12 mouse cellular contexts compared by ENCODE assay signal in the genomic region with DNA sequence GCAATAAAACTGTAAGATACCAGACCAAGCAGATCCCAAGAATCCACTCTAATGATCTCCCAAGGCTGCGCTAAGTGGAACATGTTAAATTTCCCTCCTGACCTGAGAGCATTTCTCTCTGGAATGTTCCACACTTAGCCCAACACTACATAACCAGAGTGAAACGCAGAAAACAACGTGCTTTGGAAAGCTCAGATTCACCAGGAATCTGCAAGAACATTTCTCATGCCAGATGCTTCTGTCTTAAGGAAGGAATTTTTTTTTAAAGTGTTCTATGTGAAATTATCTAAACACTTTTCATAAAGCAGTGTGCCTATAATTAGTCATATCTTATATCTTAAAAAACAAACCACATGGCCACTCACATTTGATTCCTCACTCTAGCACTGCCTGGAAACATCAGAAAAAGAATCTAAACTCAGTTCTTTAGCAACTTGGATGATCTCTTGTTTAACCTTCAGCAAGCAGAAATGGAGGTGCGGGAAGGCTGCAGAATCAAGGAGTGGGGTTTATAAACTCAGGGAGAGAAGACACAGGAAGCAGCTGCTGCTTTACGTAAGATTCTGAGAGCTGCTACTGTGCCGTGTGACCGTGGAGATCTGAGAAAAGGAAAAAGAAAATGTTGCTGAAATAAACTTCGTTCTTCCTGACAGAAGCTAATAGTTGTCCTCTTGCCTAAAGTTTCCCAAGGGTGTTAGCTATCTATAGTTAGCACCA. TPM values are rescaled to one million over a fixed set of nuclear protein-coding genes. Genes with fewer than 3 reads are reported as not detected.
DNase-seq lines count a peak whose midpoint lies in the region; ATAC-seq and TF ChIP-seq lines count a peak whose summit lies in the region.
"Had no signal": no experiment of that assay in that cellular context is flagged by ENCODE, and none has a peak within 500 bp of the region (broad histone marks: within the 10 kb centered on the region; RNA-seq: fewer than 3 reads in every experiment).

No protein-coding gene starts in this region.

- TF ChIP-seq CTCF in forebrain, postnatal 0 days (IDR thresholded peaks at IDR 0.05; ENCODE audit: low read depth) = no peak

- H3K4me1 ChIP-seq in forebrain, postnatal 0 days (ENCODE audit: insufficient read depth) = no peaks in the 10 kb centered on the region
- peaks cover 10% of the 10 kb centered on the region for H3K4me1 ChIP-seq in forebrain, embryonic 13.5 days
- H3K4me1 ChIP-seq in kidney, embryonic 16.5 days (ENCODE audit: insufficient read depth, low read length) = peaks cover 7% of the 10 kb centered on the region; the same call in 1 of the 2 replicates
- peaks cover 5% of the 10 kb centered on the region; the same call in 1 of the 2 replicates for H3K4me1 ChIP-seq in stomach, embryonic 15.5 days

- DNase-seq in forebrain, postnatal 0 days = no peak
- DNase-seq in kidney, postnatal 36 days = no peak
- DNase-seq in right cerebral cortex, adult 18-20 months = peak; percentile 78
- no peak for DNase-seq in right cerebral cortex, postnatal 4 days
- DNase-seq in gastrocnemius, adult 18-20 months (ENCODE audit: low spot score) = no peak
- DNase-seq: cerebellum, postnatal 36 days; kidney, adult 18-20 months had no signal

- 81% methylated on average over 8 of the region's 8 CpGs for WGBS in forebrain, postnatal 0 days
- 90% methylated on average over 8 of the region's 8 CpGs for WGBS in forebrain, embryonic 13.5 days
- WGBS in kidney, embryonic 16.5 days = 65% methylated on average over 8 of the region's 8 CpGs
- 49% methylated on average over 8 of the region's 8 CpGs for WGBS in stomach, embryonic 15.5 days

- no peak overlapping the region for H3K4me2 ChIP-seq in forebrain, postnatal 0 days (ENCODE audit: low read depth)
- no peak overlapping the region for H3K4me2 ChIP-seq in forebrain, embryonic 13.5 days
- H3K4me2 ChIP-seq in kidney, embryonic 16.5 days (replicated peaks; ENCODE audit: low read depth, low read length) = no peak overlapping the region
- no peak overlapping the region for H3K4me2 ChIP-seq in stomach, embryonic 15.5 days
- H3K4me2 ChIP-seq: limb, embryonic 12.5 days had no signal

- H3K4me3 ChIP-seq in forebrain, postnatal 0 days (ENCODE audit: low read depth, low read length) = no peak overlapping the region
- H3K4me3 ChIP-seq in forebrain, embryonic 13.5 days = no peak overlapping the region
- H3K4me3 ChIP-seq in kidney, embryonic 16.5 days (ENCODE audit: low read length) = no peak overlapping the region
- no peak overlapping the region for H3K4me3 ChIP-seq in stomach, embryonic 15.5 days (replicated peaks)
- H3K4me3 ChIP-seq: limb, embryonic 12.5 days; myocyte had no signal

- no peaks in the 10 kb centered on the region for H3K36me3 ChIP-seq in forebrain, postnatal 0 days (ENCODE audit: insufficient read depth)
- H3K36me3 ChIP-seq in forebrain, embryonic 13.5 days (ENCODE audit: poor library complexity, severe bottlenecking) = no peaks in the 10 kb centered on the region
- no peaks in the 10 kb centered on the region for H3K36me3 ChIP-seq in kidney, embryonic 16.5 days (ENCODE audit: insufficient read depth, low read length)
- H3K36me3 ChIP-seq in stomach, embryonic 15.5 days = no peaks in the 10 kb centered on the region
- H3K36me3 ChIP-seq: limb, embryonic 12.5 days had no signal

- ATAC-seq in forebrain, postnatal 0 days = no peak
- ATAC-seq in forebrain, embryonic 13.5 days = no peak
- no peak for ATAC-seq in kidney, embryonic 16.5 days (ENCODE audit: low FRiP score, low TSS enrichment)
- no peak for ATAC-seq in stomach, embryonic 15.5 days (ENCODE audit: insufficient read depth, low FRiP score, low read depth)

- no peak overlapping the region for H3K9ac ChIP-seq in forebrain, postnatal 0 days
- no peak overlapping the region for H3K9ac ChIP-seq in forebrain, embryonic 13.5 days
- H3K9ac ChIP-seq in kidney, embryonic 16.5 days (replicated peaks; ENCODE audit: low read length) = no peak overlapping the region
- H3K9ac ChIP-seq in stomach, embryonic 15.5 days = no peak overlapping the region
- H3K9ac ChIP-seq: limb, embryonic 12.5 days had no signal

- H3K9me3 ChIP-seq in forebrain, postnatal 0 days (ENCODE audit: low read length) = no peaks in the 10 kb centered on the region
- no peaks in the 10 kb centered on the region for H3K9me3 ChIP-seq in forebrain, embryonic 13.5 days (replicated peaks)
- H3K9me3 ChIP-seq in kidney, embryonic 16.5 days (ENCODE audit: low read length) = 0 out of 2 replicates have a peak, but pooled peaks cover 4% of the 10 kb centered on the region
- no peaks in the 10 kb centered on the region for H3K9me3 ChIP-seq in stomach, embryonic 15.5 days
- H3K9me3 ChIP-seq: limb, embryonic 12.5 days had no signal

- H3K27me3 ChIP-seq in forebrain, postnatal 0 days (ENCODE audit: insufficient read depth, low read length) = no peaks in the 10 kb centered on the region
- H3K27me3 ChIP-seq in forebrain, embryonic 13.5 days = no peaks in the 10 kb centered on the region
- no peaks in the 10 kb centered on the region for H3K27me3 ChIP-seq in kidney, embryonic 16.5 days (ENCODE audit: insufficient read depth, low read length)
- H3K27me3 ChIP-seq in stomach, embryonic 15.5 days (replicated peaks) = no peaks in the 10 kb centered on the region
- H3K27me3 ChIP-seq: limb, embryonic 12.5 days had no signal

- H3K27ac ChIP-seq in forebrain, postnatal 0 days (ENCODE audit: low read depth, low read length) = 0 out of 2 replicates have a peak overlapping the region, but pooled peaks have one; percentile 10
- no peak overlapping the region for H3K27ac ChIP-seq in forebrain, embryonic 13.5 days
- peak overlapping the region; percentile 78 for H3K27ac ChIP-seq in kidney, embryonic 16.5 days (ENCODE audit: low read length)
- H3K27ac ChIP-seq in stomach, embryonic 15.5 days = peak overlapping the region; percentile 40; the same call in 1 of the 2 replicates
- H3K27ac ChIP-seq: limb, embryonic 12.5 days had no signal

RNA-seq across cellular contexts. Expression of a gene that starts 44.0 kb away (rescaled TPM):
- total RNA-seq in forebrain, postnatal 0 days (2014; rRNA removed) = 205 and 233 TPM in 2 replicates
- polyA plus RNA-seq in forebrain, postnatal 0 days (2015; fragmentation: Nextera tagmentation; extraction: Ambion mirVana) = 249 and 277 TPM in 2 replicates
- polyA plus RNA-seq in forebrain, embryonic 13.5 days (2015; fragmentation: Nextera tagmentation; extraction: Ambion mirVana) = 267 and 275 TPM in 2 replicates
- polyA plus RNA-seq in kidney, embryonic 16.5 days (2015; fragmentation: Nextera tagmentation; extraction: Ambion mirVana) = 307 and 316 TPM in 2 replicates
- 259 and 263 TPM in 2 replicates for polyA plus RNA-seq in stomach, embryonic 15.5 days (2015; fragmentation: Nextera tagmentation; extraction: Ambion mirVana)
- total RNA-seq in gastrocnemius, adult 18-20 months (2021) = 10 to 100 TPM; 62.9 to 78.4 TPM

RNA-seq across cellular contexts. Expression of a gene that starts 56.6 kb away (rescaled TPM):
- 16.3 and 20.1 TPM in 2 replicates for total RNA-seq in forebrain, postnatal 0 days (2014; rRNA removed)
- polyA plus RNA-seq in forebrain, postnatal 0 days (2015; fragmentation: Nextera tagmentation; extraction: Ambion mirVana) = 20.4 and 30.4 TPM in 2 replicates
- 31.7 and 33.5 TPM in 2 replicates for polyA plus RNA-seq in forebrain, embryonic 13.5 days (2015; fragmentation: Nextera tagmentation; extraction: Ambion mirVana)
- 29.1 and 29.2 TPM in 2 replicates for polyA plus RNA-seq in kidney, embryonic 16.5 days (2015; fragmentation: Nextera tagmentation; extraction: Ambion mirVana)
- polyA plus RNA-seq in stomach, embryonic 15.5 days (2015; fragmentation: Nextera tagmentation; extraction: Ambion mirVana) = 31.0 and 33.3 TPM in 2 replicates
- total RNA-seq in gastrocnemius, adult 18-20 months (2021) = 10 to 100 TPM; 42.9 to 51.3 TPM
